Mouse (Mus musculus) CD4-positive, CD25-positive, alpha-beta regulatory T cell, adult 2 months (primary cell): ENCODE data around the gene Zfp691.

ENCODE experiments used
- DNase-seq: peaks from one replicate; pipeline ENCODE4 v3.0.0-alpha.2; 2012; ENCODE audit warnings: low read depth, low spot score

Zfp691 gene

GRCm38 (mm10) chr4:119167663-119168062 lies 6.3 kb downstream of the Zfp691 start:
- DNase-seq = peak; percentile 92

GRCm38 (mm10) chr4:119167068-119167467 lies 6.9 kb downstream of the Zfp691 start:
- DNase-seq = no peak

- DNase-seq = no peak
These were observed 8.1 kb downstream of the Zfp691 start for GRCm38 (mm10) chr4:119165916-119166315.

GRCm38 (mm10) chr4:119162990-119163389 lies 11.0 kb downstream of the Zfp691 start:
- no peak for DNase-seq

GRCm38 (mm10) chr4:119161358-119161757 lies 12.6 kb downstream of the Zfp691 start:
- DNase-seq = no peak

- no peak for DNase-seq
These were observed 16.1 kb downstream of the Zfp691 start for GRCm38 (mm10) chr4:119157891-119158290.

GRCm38 (mm10) chr4:119157186-119157585 lies 16.8 kb downstream of the Zfp691 start:
- peak; percentile 78 for DNase-seq

- DNase-seq = no peak
These were observed 25.3 kb downstream of the Zfp691 start for GRCm38 (mm10) chr4:119148741-119149140.

- DNase-seq = no peak
These were observed 26.6 kb downstream of the Zfp691 start for GRCm38 (mm10) chr4:119147347-119147746.

- DNase-seq = no peak
These were observed 27.2 kb downstream of the Zfp691 start for GRCm38 (mm10) chr4:119146816-119147215.

GRCm38 (mm10) chr4:119142230-119142871 lies 31.6 kb downstream of the Zfp691 start:
- peak; percentile 66 for DNase-seq

GRCm38 (mm10) chr4:119141191-119141590 lies 32.8 kb downstream of the Zfp691 start:
- no peak for DNase-seq

- DNase-seq = peak; percentile 79
These were observed 33.9 kb downstream of the Zfp691 start for GRCm38 (mm10) chr4:119140126-119140525.

- DNase-seq = no peak
These were observed 35.2 kb downstream of the Zfp691 start for GRCm38 (mm10) chr4:119138776-119139175.

- no peak for DNase-seq
These were observed 35.8 kb downstream of the Zfp691 start for GRCm38 (mm10) chr4:119138171-119138570.

- no peak for DNase-seq
These were observed 36.7 kb downstream of the Zfp691 start for GRCm38 (mm10) chr4:119137313-119137712.

- no peak for DNase-seq
These were observed 40.1 kb downstream of the Zfp691 start for GRCm38 (mm10) chr4:119133860-119134259.

- no peak for DNase-seq
These were observed 40.7 kb downstream of the Zfp691 start for GRCm38 (mm10) chr4:119133306-119133705.

GRCm38 (mm10) chr4:119131189-119131910 lies 42.6 kb downstream of the Zfp691 start:
- DNase-seq = no peak

- DNase-seq = no peak
These were observed 44.9 kb downstream of the Zfp691 start for GRCm38 (mm10) chr4:119129096-119129495.

GRCm38 (mm10) chr4:119128547-119128946 lies 45.4 kb downstream of the Zfp691 start:
- DNase-seq = no peak

- DNase-seq = peak; percentile 82
These were observed 46.8 kb downstream of the Zfp691 start for GRCm38 (mm10) chr4:119127229-119127628.

- peak; percentile 54 for DNase-seq
These were observed 48.3 kb downstream of the Zfp691 start for GRCm38 (mm10) chr4:119125577-119126270.
